Mouse (Mus musculus) E14TG2a.4 (cell line): ENCODE data around the gene Brca1.
"Not testable (repeated sequence)": the region's sequence is repeated elsewhere in the genome, so short reads cannot be mapped to it uniquely, and the experiment has no call there.

Experiments
- H3K27me3 ChIP-seq: 2 replicates; pipeline ENCODE4 v1.6.1; 2014; ENCODE audit warnings: low read length, control low read depth; ENCODE audit not compliant: insufficient read depth
- H3K36me3 ChIP-seq: 2 replicates; pipeline ENCODE4 v1.6.1; 2014; ENCODE audit warnings: low read length, control low read depth; ENCODE audit not compliant: insufficient read depth
- H3K4me1 ChIP-seq: replicated peaks from 2 replicates; pipeline ENCODE4 v1.6.1; 2014; ENCODE audit warnings: low read depth, low read length, control low read depth
- H3K4me3 ChIP-seq: replicated peaks from 2 replicates; pipeline ENCODE4 v1.5.1; 2014; ENCODE audit warnings: mild to moderate bottlenecking, low read length
- H3K9me3 ChIP-seq: 2 replicates; pipeline ENCODE4 v1.6.1; 2014; ENCODE audit warnings: low read length, control low read depth
- CTCF ChIP-seq: conservative IDR thresholded peaks from 2 replicates; pipeline ENCODE4 v1.5.1; 2014; ENCODE audit warnings: low read length
- NANOG ChIP-seq: IDR thresholded peaks from 2 replicates; pipeline ENCODE4 v1.6.1; 2014; ENCODE audit warnings: borderline replicate concordance, low read length, mixed read lengths
- POU5F1 ChIP-seq: IDR thresholded peaks from 2 replicates; pipeline ENCODE4 v1.6.1; 2014; ENCODE audit warnings: low read length, borderline replicate concordance

Gene Brca1

DNA sequence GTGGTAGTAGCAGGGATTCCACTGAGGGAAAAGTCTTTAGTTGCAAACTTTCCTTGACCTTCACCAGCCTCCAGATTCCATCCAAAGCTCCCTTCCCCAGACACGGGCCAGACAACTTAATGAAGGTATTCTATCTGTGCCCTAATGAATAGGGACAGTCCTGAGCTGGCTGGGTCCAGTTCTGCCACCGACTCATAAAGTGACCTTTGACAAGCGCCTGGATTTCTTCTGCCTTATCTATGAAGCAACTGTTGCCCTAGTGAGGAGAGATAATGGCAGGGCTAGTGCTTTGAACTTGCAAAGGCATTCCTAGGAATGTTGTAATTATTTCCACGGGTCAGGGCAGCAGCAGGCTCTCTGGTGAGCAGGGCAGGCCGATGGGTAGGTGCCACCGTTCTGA lies 70.8 kb downstream of the Brca1 start:
- Histone ChIP-seq H3K4me1 (peaks cover 66% of the 10 kb centered on the region), H3K27me3 (no peaks in the 10 kb centered on the region), H3K9me3 (no peaks in the 10 kb centered on the region), H3K4me3 (no peak overlapping the region), H3K36me3 (peaks cover 6% of the 10 kb centered on the region)
- no peak for TF ChIP-seq NANOG
- no peak for TF ChIP-seq POU5F1
- no peak for TF ChIP-seq CTCF

- Histone ChIP-seq H3K4me1 (peaks cover 53% of the 10 kb centered on the region), H3K9me3 (no peaks in the 10 kb centered on the region), H3K4me3 (peak overlapping the region; percentile 71), H3K27me3 (peaks cover 6% of the 10 kb centered on the region; the same call in 1 of the 2 replicates), H3K36me3 (no peaks in the 10 kb centered on the region)
- no peak for TF ChIP-seq NANOG
- TF ChIP-seq CTCF = no peak
- no peak for TF ChIP-seq POU5F1
Observed at GRCm38 (mm10) chr11:101479171-101479635, 72.6 kb downstream of the Brca1 start.

DNA sequence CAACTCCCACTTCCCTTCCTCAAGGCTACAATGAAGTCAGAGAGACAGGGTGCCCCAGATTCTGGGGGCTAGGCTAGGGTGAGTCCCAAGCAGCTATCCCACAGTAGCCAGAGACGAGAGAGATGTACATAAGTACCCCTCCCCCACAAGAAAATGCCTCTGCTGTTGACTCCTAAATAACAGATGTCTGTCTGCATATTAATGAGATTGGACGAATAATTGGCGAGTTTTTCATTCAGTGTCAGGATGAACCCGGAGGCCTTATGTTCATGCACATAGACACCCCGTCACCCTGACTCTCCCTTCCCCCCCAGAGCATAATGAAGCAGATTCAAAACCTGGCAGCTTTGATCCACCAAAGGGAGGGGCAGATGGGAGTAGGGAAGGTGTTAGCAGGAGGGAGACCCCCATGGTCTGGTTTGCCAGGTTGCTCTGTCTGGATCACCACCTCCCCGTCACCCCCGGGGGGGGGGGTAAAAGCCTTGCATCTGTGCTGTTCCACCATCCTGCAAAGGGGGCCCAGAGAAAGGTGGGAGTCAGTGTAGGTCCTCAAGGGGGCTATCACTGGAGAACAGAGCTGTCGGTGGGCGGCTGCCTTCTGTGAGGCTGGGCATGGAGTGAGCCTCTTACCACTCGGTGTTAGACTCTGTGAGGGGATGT lies 74.1 kb downstream of the Brca1 start:
- 0 out of 2 replicates have a peak overlapping the region, but pooled peaks have one; percentile 17 for H3K4me3 ChIP-seq
- peaks cover 48% of the 10 kb centered on the region for H3K4me1 ChIP-seq
- no peak for TF ChIP-seq POU5F1
- TF ChIP-seq NANOG = no peak
- no peak for TF ChIP-seq CTCF
- H3K9me3 ChIP-seq = no peaks in the 10 kb centered on the region
- no peaks in the 10 kb centered on the region for H3K36me3 ChIP-seq
- peaks cover 18% of the 10 kb centered on the region for H3K27me3 ChIP-seq

- no peaks in the 10 kb centered on the region for H3K9me3 ChIP-seq
- no peak overlapping the region for H3K4me3 ChIP-seq
- peaks cover 53% of the 10 kb centered on the region for H3K4me1 ChIP-seq
- H3K27me3 ChIP-seq = peaks cover 23% of the 10 kb centered on the region
- H3K36me3 ChIP-seq = no peaks in the 10 kb centered on the region
- TF ChIP-seq POU5F1 (no peak), CTCF (no peak), NANOG (no peak)
Observed at GRCm38 (mm10) chr11:101477194-101477551, 74.6 kb downstream of the Brca1 start.

GRCm38 (mm10) chr11:101476361-101476760 lies 75.4 kb downstream of the Brca1 start:
- H3K36me3 ChIP-seq, H3K4me3 ChIP-seq, H3K9me3 ChIP-seq: not testable (repeated sequence)
- Histone ChIP-seq H3K4me1 (peaks cover 60% of the 10 kb centered on the region), H3K27me3 (peaks cover 31% of the 10 kb centered on the region)

DNA sequence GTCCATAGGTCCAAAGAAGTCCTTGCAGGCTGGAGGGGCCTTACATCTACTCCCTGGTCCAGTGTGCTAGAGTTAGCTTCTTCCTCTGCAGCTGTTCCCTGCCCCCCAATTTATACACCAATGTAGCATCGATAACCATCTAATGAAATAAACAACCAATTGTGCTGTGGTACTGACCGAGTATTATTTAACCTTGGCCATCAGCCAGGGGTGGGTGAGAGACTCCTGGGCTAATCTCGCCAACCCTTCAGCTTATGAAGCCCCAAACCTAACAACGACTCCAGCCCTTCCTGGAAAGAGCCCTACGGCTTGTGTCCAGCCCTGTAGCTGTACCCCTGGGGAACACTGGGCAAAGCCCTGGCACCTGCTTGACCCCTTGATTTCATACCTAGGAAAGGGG lies 77.5 kb downstream of the Brca1 start:
- H3K36me3 ChIP-seq = peaks cover 13% of the 10 kb centered on the region
- no peak overlapping the region for H3K4me3 ChIP-seq
- peaks cover 48% of the 10 kb centered on the region for H3K27me3 ChIP-seq
- no peak for TF ChIP-seq CTCF
- no peak for TF ChIP-seq NANOG
- no peak for TF ChIP-seq POU5F1
- no peaks in the 10 kb centered on the region for H3K9me3 ChIP-seq
- peaks cover 59% of the 10 kb centered on the region for H3K4me1 ChIP-seq

DNA sequence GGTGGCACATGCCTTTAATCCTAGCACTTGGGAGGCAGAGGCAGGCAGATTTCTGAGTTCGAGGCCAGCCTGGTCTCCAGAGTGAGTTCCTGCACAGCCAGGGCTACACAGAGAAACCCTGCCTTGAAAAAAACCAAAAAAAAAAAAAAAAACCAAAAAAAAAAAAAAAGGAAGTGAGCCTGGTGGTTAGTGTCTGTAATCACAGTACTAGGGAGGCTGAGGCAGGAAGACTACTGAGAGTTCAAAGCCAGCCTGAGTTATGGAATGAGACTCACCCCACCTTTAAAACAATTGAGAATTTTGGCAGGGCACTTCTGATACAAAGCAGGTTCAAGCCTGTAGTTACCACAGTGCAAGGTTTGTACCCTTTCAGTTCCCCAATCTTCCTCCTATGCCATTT lies 78.1 kb downstream of the Brca1 start:
- not testable (repeated sequence) for H3K9me3 ChIP-seq, H3K4me3 ChIP-seq
- Histone ChIP-seq H3K27me3 (peaks cover 54% of the 10 kb centered on the region), H3K4me1 (peaks cover 59% of the 10 kb centered on the region), H3K36me3 (peaks cover 13% of the 10 kb centered on the region)

DNA sequence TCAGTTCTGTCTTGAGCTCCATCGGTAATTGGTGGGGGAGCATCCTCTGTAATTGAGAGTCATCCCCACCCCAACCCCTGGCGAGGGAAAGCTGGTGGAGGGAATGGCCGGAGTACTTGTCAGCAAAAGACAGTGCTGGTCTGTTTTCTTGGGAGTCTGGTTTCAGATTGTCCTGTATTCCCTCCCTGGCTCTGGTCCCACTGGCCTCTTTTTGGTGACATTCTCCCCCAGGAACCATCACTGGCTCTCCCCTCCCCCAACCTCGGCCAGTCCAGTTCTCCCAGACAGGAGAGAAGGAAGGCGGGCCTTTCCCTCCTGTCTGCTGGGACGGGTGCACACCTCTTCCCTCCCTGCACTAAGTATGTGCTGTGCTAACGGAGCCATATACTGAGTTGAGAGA lies 79.4 kb downstream of the Brca1 start:
- TF ChIP-seq CTCF = no peak
- TF ChIP-seq POU5F1 = no peak
- no peak for TF ChIP-seq NANOG
- Histone ChIP-seq H3K27me3 (peaks cover 63% of the 10 kb centered on the region), H3K36me3 (peaks cover 13% of the 10 kb centered on the region), H3K9me3 (no peaks in the 10 kb centered on the region), H3K4me3 (no peak overlapping the region), H3K4me1 (peaks cover 54% of the 10 kb centered on the region)

DNA sequence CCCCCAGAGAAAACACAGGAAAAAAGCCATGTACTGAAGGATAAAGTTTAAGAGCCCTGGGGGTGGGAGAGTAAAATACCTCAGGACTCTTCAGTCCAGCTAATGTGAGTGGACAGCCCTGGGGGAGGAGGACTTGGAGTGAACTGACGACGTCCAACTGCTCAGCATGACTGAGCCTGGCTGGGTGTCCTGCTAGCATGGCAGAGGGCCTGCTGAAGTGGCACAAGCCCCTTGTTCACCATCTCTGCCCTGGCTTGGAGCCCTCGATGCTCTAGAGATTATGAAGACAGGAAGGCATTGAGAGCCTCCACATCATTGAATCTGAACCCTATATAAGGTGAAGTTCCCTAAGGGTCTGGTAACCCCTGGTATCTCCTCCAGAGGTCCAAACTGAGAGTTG lies 79.8 kb downstream of the Brca1 start:
- Histone ChIP-seq H3K4me3 (no peak overlapping the region), H3K9me3 (no peaks in the 10 kb centered on the region), H3K4me1 (peaks cover 54% of the 10 kb centered on the region), H3K27me3 (peaks cover 66% of the 10 kb centered on the region), H3K36me3 (peaks cover 13% of the 10 kb centered on the region)
- TF ChIP-seq POU5F1 (no peak), NANOG (no peak), CTCF (no peak)

GRCm38 (mm10) chr11:101470206-101470605 lies 81.5 kb downstream of the Brca1 start:
- Histone ChIP-seq H3K4me3 (0 out of 2 replicates have a peak overlapping the region, but pooled peaks have one; percentile 20), H3K36me3 (peaks cover 13% of the 10 kb centered on the region), H3K27me3 (peaks cover 69% of the 10 kb centered on the region), H3K9me3 (no peaks in the 10 kb centered on the region), H3K4me1 (peaks cover 62% of the 10 kb centered on the region)
- TF ChIP-seq POU5F1 (no peak), CTCF (no peak), NANOG (no peak)
